Mouse (Mus musculus): ENCODE results near the gene Amacr.

GRCm38 (mm10) chr15:10999832-11000231 lies 18.3 kb downstream of the Amacr start:
- TF ChIP-seq CTCF (IDR thresholded peaks at IDR 0.05; ENCODE audit: low read depth), result no peak
- TF ChIP-seq EP300 (optimal IDR thresholded peaks at IDR 0.05), result no peak

Data from stomach, postnatal 0 days (tissue).